Mouse (Mus musculus) CD8-positive naive resting alpha-beta T cell, adult 2 months (primary cell): Measurements from ENCODE around the gene Tnrc6b.
A peak's percentile ranks its signal among the peaks of the same experiment; 100 is the strongest.

Experiments used
- DNase-seq, 2 experiments: peaks; one replicate each; pipeline ENCODE4 v3.0.0; 2022; ENCODE audit warnings: low read depth in 2 of 2, low spot score in 2 of 2

The Tnrc6b gene

GRCm38 (mm10) chr15:80710608-80711363, at the start of gene Tnrc6b:
Gene Tnrc6b, plus strand, starts transcription at chr15:80711313.
- peak; percentile 98 for DNase-seq

GRCm38 (mm10) chr15:80664444-80664843, 46.7 kb upstream of the Tnrc6b start:
- DNase-seq, result no peak

GRCm38 (mm10) chr15:80671295-80672252, 39.5 kb upstream of the Tnrc6b start, which contains the start of gene Fam83f:
Gene Fam83f, plus strand, starts transcription at chr15:80671847.
- DNase-seq, result no peak

- no peak for DNase-seq
Measured at GRCm38 (mm10) chr15:80672810-80673209, 38.3 kb upstream of the Tnrc6b start.

GRCm38 (mm10) chr15:80673337-80674095, 37.6 kb upstream of the Tnrc6b start:
- DNase-seq, result no peak

- no peak for DNase-seq
Measured at GRCm38 (mm10) chr15:80674700-80675099, 36.4 kb upstream of the Tnrc6b start.

GRCm38 (mm10) chr15:80679515-80680215, 31.4 kb upstream of the Tnrc6b start:
- no peak for DNase-seq

- no peak for DNase-seq
Measured at GRCm38 (mm10) chr15:80680347-80681030, 30.6 kb upstream of the Tnrc6b start.

- peak; percentile 57 to 63 for DNase-seq
Measured at GRCm38 (mm10) chr15:80681466-80681881, 29.6 kb upstream of the Tnrc6b start.

- DNase-seq, result no peak
Measured at GRCm38 (mm10) chr15:80682343-80682742, 28.8 kb upstream of the Tnrc6b start.

GRCm38 (mm10) chr15:80683151-80683550, 28.0 kb upstream of the Tnrc6b start:
- DNase-seq, result no peak

- DNase-seq, result no peak
Measured at GRCm38 (mm10) chr15:80683990-80684389, 27.1 kb upstream of the Tnrc6b start.

- DNase-seq, result no peak
Measured at GRCm38 (mm10) chr15:80684786-80685602, 26.1 kb upstream of the Tnrc6b start.

GRCm38 (mm10) chr15:80685603-80685895, 25.6 kb upstream of the Tnrc6b start:
- no peak for DNase-seq

GRCm38 (mm10) chr15:80688536-80688935, 22.6 kb upstream of the Tnrc6b start:
- DNase-seq, result no peak

- no peak for DNase-seq
Measured at GRCm38 (mm10) chr15:80693492-80693891, 17.6 kb upstream of the Tnrc6b start.

GRCm38 (mm10) chr15:80694125-80694910, 16.8 kb upstream of the Tnrc6b start:
- DNase-seq, result peak; percentile 65 to 79

- DNase-seq, result peak; percentile 68 to 76
Measured at GRCm38 (mm10) chr15:80697564-80697963, 13.5 kb upstream of the Tnrc6b start.
